Comparison of ENCODE assay signal across 22 mouse cellular contexts in genomic region chr2:55228131-55228797, GRCm38 (mm10).
DNase-seq lines count a peak whose midpoint lies in the region; ATAC-seq and TF ChIP-seq lines count a peak whose summit lies in the region.
"Had no signal": no experiment of that assay in that cellular context is flagged by ENCODE, and none has a peak within 500 bp of the region (broad histone marks: within the 10 kb centered on the region; RNA-seq: fewer than 3 reads in every experiment).

No protein-coding gene starts in this region.

- no peak for TF ChIP-seq POLR2A in olfactory bulb, adult 2 months (IDR thresholded peaks at IDR 0.05; ENCODE audit: insufficient read depth, low read depth, low read length)

- peak; percentile 39 for DNase-seq in layer of hippocampus, adult 11-12 months (ENCODE audit: low spot score)
- DNase-seq in layer of hippocampus, postnatal 10 days (ENCODE audit: low spot score in 2 of 2), result peak; percentile 6 to 25
- no peak for DNase-seq in frontal cortex, adult 2 months (ENCODE audit: extremely low spot score in 1 of 2, low spot score in 1 of 2)
- DNase-seq in spleen, postnatal 36 days (ENCODE audit: low spot score in 2 of 2), result no peak
- DNase-seq: adrenal gland, adult 2 months; cerebellum, adult 11-12 months; cerebellum, postnatal 36 days; gastrocnemius, adult 2 months; heart, postnatal 36 days; kidney, postnatal 4 days; spleen, adult 18-20 months; thymus, postnatal 36 days had no signal

- TF ChIP-seq CTCF in olfactory bulb, adult 2 months (IDR thresholded peaks at IDR 0.05; ENCODE audit: insufficient read depth, low read depth, low read length), result no peak

- H3K9me3 ChIP-seq in midbrain, embryonic 12.5 days, result no peaks in the 10 kb centered on the region
- H3K9me3 ChIP-seq in midbrain, embryonic 13.5 days, result no peaks in the 10 kb centered on the region
- H3K9me3 ChIP-seq: embryonic facial prominence, embryonic 15.5 days; heart, embryonic 12.5 days; limb, embryonic 13.5 days; neural tube, embryonic 12.5 days had no signal

- H3K9ac ChIP-seq in midbrain, embryonic 12.5 days (replicated peaks), result no peak overlapping the region
- no peak overlapping the region for H3K9ac ChIP-seq in midbrain, embryonic 13.5 days (replicated peaks)
- H3K9ac ChIP-seq: embryonic facial prominence, embryonic 15.5 days; heart, embryonic 12.5 days; hindbrain, embryonic 14.5 days; limb, embryonic 13.5 days; liver, embryonic 14.5 days; neural tube, embryonic 12.5 days had no signal

- no peak overlapping the region for H3K4me3 ChIP-seq in midbrain, embryonic 12.5 days
- H3K4me3 ChIP-seq in midbrain, embryonic 13.5 days (replicated peaks), result no peak overlapping the region
- no peak overlapping the region for H3K4me3 ChIP-seq in olfactory bulb, adult 2 months (ENCODE audit: insufficient read depth, low read depth, low read length)
- H3K4me3 ChIP-seq: embryonic facial prominence, embryonic 15.5 days; gastrocnemius, adult 2 months; heart, embryonic 12.5 days; limb, embryonic 13.5 days; neural tube, embryonic 12.5 days had no signal

- H3K36me3 ChIP-seq in midbrain, embryonic 12.5 days, result no peaks in the 10 kb centered on the region
- no peaks in the 10 kb centered on the region for H3K36me3 ChIP-seq in midbrain, embryonic 13.5 days
- H3K36me3 ChIP-seq: embryonic facial prominence, embryonic 15.5 days; heart, embryonic 12.5 days; limb, embryonic 13.5 days; neural tube, embryonic 12.5 days had no signal

- H3K27ac ChIP-seq in midbrain, embryonic 12.5 days (replicated peaks), result no peak overlapping the region
- no peak overlapping the region for H3K27ac ChIP-seq in midbrain, embryonic 13.5 days
- peak overlapping the region; percentile 66; the same call in 1 of the 2 replicates for H3K27ac ChIP-seq in olfactory bulb, adult 2 months (ENCODE audit: insufficient read depth, low read depth, low read length)
- H3K27ac ChIP-seq: embryonic facial prominence, embryonic 15.5 days; gastrocnemius, adult 2 months; hindbrain, embryonic 14.5 days; limb, embryonic 13.5 days; liver, embryonic 14.5 days; neural tube, embryonic 12.5 days had no signal

- 47% methylated on average over 7 of the region's 7 CpGs for WGBS in midbrain, embryonic 12.5 days
- WGBS in midbrain, embryonic 13.5 days, result 49% methylated on average over 7 of the region's 7 CpGs
- 22% methylated on average over 7 of the region's 7 CpGs for WGBS in olfactory bulb, adult 2 months

- ATAC-seq in midbrain, embryonic 12.5 days (ENCODE audit: low FRiP score, low read depth), result 0 out of 2 replicates have a peak, but pooled peaks have one; percentile 19
- ATAC-seq in midbrain, embryonic 13.5 days, result no peak; the same call in 1 of the 2 replicates
- ATAC-seq: intestine, embryonic 16.5 days had no signal

- H3K27me3 ChIP-seq in midbrain, embryonic 12.5 days, result no peaks in the 10 kb centered on the region
- no peaks in the 10 kb centered on the region for H3K27me3 ChIP-seq in midbrain, embryonic 13.5 days
- H3K27me3 ChIP-seq: embryonic facial prominence, embryonic 15.5 days; heart, embryonic 12.5 days; limb, embryonic 13.5 days; neural tube, embryonic 12.5 days had no signal

- no peak overlapping the region for H3K4me2 ChIP-seq in midbrain, embryonic 12.5 days (replicated peaks)
- no peak overlapping the region for H3K4me2 ChIP-seq in midbrain, embryonic 13.5 days (replicated peaks)
- H3K4me2 ChIP-seq: embryonic facial prominence, embryonic 15.5 days; heart, embryonic 12.5 days; hindbrain, embryonic 14.5 days; limb, embryonic 13.5 days; neural tube, embryonic 12.5 days had no signal

- no peaks in the 10 kb centered on the region; the same call in 1 of the 2 replicates for H3K4me1 ChIP-seq in midbrain, embryonic 12.5 days
- no peaks in the 10 kb centered on the region for H3K4me1 ChIP-seq in midbrain, embryonic 13.5 days (replicated peaks)
- H3K4me1 ChIP-seq in olfactory bulb, adult 2 months (ENCODE audit: control insufficient read depth, insufficient read depth, low read length), result no peaks in the 10 kb centered on the region
- H3K4me1 ChIP-seq: embryonic facial prominence, embryonic 15.5 days; heart, embryonic 12.5 days; limb, embryonic 13.5 days; neural tube, embryonic 12.5 days had no signal

Comparison
In these comparisons a context has a peak if more than half of its experiments do, and no peak if none do; other contexts are left out.
1. DNase-seq: peak in layer of hippocampus, adult 11-12 months (single experiment) and layer of hippocampus, postnatal 10 days (2 of 2); none in frontal cortex, adult 2 months (0 of 2) and spleen, postnatal 36 days (0 of 2).